Mouse (Mus musculus): ENCODE measurements around the gene Amz2. TPM values are rescaled to one million over a fixed set of nuclear protein-coding genes. Genes with fewer than 3 reads are reported as not detected.

Amz2 gene
- polyA plus RNA-seq, 1 experiment from 2014 or later = 56.1 TPM

GRCm38 (mm10) chr11:109470921-109471861 is 45.4 kb downstream of the Amz2 start:
- Histone ChIP-seq H3K36me3 (ENCODE audit: control insufficient read depth, insufficient read depth, low read length) (no peaks in the 10 kb centered on the region), H3K4me3 (ENCODE audit: low read depth, low read length) (peak overlapping the region; percentile 60), H3K4me1 (ENCODE audit: control insufficient read depth, insufficient read depth, low read length) (peaks cover 7% of the 10 kb centered on the region; the same call in 1 of the 2 replicates), H3K27ac (ENCODE audit: low read length) (no peak overlapping the region), H3K27me3 (ENCODE audit: control insufficient read depth, insufficient read depth, low read depth, low read length) (peaks cover 5% of the 10 kb centered on the region), H3K9ac (ENCODE audit: low read depth, low read length) (no peak overlapping the region), H3K9me3 (replicated peaks; ENCODE audit: control insufficient read depth, low read length, poor library complexity, severe bottlenecking) (no peaks in the 10 kb centered on the region), H3K4me2 (ENCODE audit: low read length) (peak overlapping the region; percentile 86)
- 37% methylated on average over 15 of the region's 15 CpGs for whole genome bisulfite sequencing
- ATAC-seq = no peak

- WGBS = under 1% methylated on average over 33 of the region's 33 CpGs
- no peak for ATAC-seq
Measured at GRCm38 (mm10) chr11:109472171-109472691, 46.5 kb downstream of the Amz2 start.

GRCm38 (mm10) chr11:109472821-109473170 is 47.0 kb downstream of the Amz2 start:
- H3K36me3 ChIP-seq (ENCODE audit: control insufficient read depth, insufficient read depth, low read length) = no peaks in the 10 kb centered on the region
- H3K9ac ChIP-seq (ENCODE audit: low read depth, low read length) = peak overlapping the region; percentile 76
- under 1% methylated on average over 12 of the region's 13 CpGs for WGBS
- peak overlapping the region; percentile 86 for H3K4me2 ChIP-seq (ENCODE audit: low read length)
- no peak; the same call in 1 of the 2 replicates for ATAC-seq
- peaks cover 7% of the 10 kb centered on the region; the same call in 1 of the 2 replicates for H3K4me1 ChIP-seq (ENCODE audit: control insufficient read depth, insufficient read depth, low read length)
- H3K27ac ChIP-seq (ENCODE audit: low read length) = peak overlapping the region; percentile 92
- peak overlapping the region; percentile 60 for H3K4me3 ChIP-seq (ENCODE audit: low read depth, low read length)
- H3K9me3 ChIP-seq (replicated peaks; ENCODE audit: control insufficient read depth, low read length, poor library complexity, severe bottlenecking) = no peaks in the 10 kb centered on the region
- peaks cover 5% of the 10 kb centered on the region for H3K27me3 ChIP-seq (ENCODE audit: control insufficient read depth, insufficient read depth, low read depth, low read length)

More at GRCm38 (mm10) chr11:109472171-109472691, 46.5 kb downstream of the Amz2 start:
- no peaks in the 10 kb centered on the region for H3K9me3 ChIP-seq (replicated peaks; ENCODE audit: control insufficient read depth, low read length, poor library complexity, severe bottlenecking)
- peak overlapping the region; percentile 60 for H3K4me3 ChIP-seq (ENCODE audit: low read depth, low read length)
- peak overlapping the region; percentile 86 for H3K4me2 ChIP-seq (ENCODE audit: low read length)
- H3K9ac ChIP-seq (ENCODE audit: low read depth, low read length) = peak overlapping the region; percentile 76
- H3K27ac ChIP-seq (ENCODE audit: low read length) = no peak overlapping the region
- peaks cover 7% of the 10 kb centered on the region; the same call in 1 of the 2 replicates for H3K4me1 ChIP-seq (ENCODE audit: control insufficient read depth, insufficient read depth, low read length)
- H3K36me3 ChIP-seq (ENCODE audit: control insufficient read depth, insufficient read depth, low read length) = no peaks in the 10 kb centered on the region
- H3K27me3 ChIP-seq (ENCODE audit: control insufficient read depth, insufficient read depth, low read depth, low read length) = peaks cover 5% of the 10 kb centered on the region

GRCm38 (mm10) chr11:109473171-109474085 is 47.7 kb downstream of the Amz2 start, which contains the start of the genes Arsg and Slc16a6:
Gene Arsg (plus strand): TSS chr11:109473374.
Gene Slc16a6 (minus strand): TSS chr11:109473598.
- no peaks in the 10 kb centered on the region for H3K36me3 ChIP-seq (ENCODE audit: control insufficient read depth, insufficient read depth, low read length)
- peak; percentile 89 for ATAC-seq
- H3K9ac ChIP-seq (ENCODE audit: low read depth, low read length) = peak within 1 kb of the TSS; percentile 76
- H3K4me1 ChIP-seq (ENCODE audit: control insufficient read depth, insufficient read depth, low read length) = peaks cover 7% of the 10 kb centered on the region; the same call in 1 of the 2 replicates
- peaks cover 5% of the 10 kb centered on the region for H3K27me3 ChIP-seq (ENCODE audit: control insufficient read depth, insufficient read depth, low read depth, low read length)
- peak within 1 kb of the TSS; percentile 86 for H3K4me2 ChIP-seq (ENCODE audit: low read length)
- H3K27ac ChIP-seq (ENCODE audit: low read length) = peak within 1 kb of the TSS; percentile 92
- H3K9me3 ChIP-seq (replicated peaks; ENCODE audit: control insufficient read depth, low read length, poor library complexity, severe bottlenecking) = no peaks in the 10 kb centered on the region
- WGBS = under 1% methylated on average over 87 of the region's 111 CpGs
- H3K4me3 ChIP-seq (ENCODE audit: low read depth, low read length) = peak within 1 kb of the TSS; percentile 60

- H3K4me3 ChIP-seq (ENCODE audit: low read depth, low read length) = peak overlapping the region; percentile 60
- peak overlapping the region; percentile 76 for H3K9ac ChIP-seq (ENCODE audit: low read depth, low read length)
- no peaks in the 10 kb centered on the region for H3K36me3 ChIP-seq (ENCODE audit: control insufficient read depth, insufficient read depth, low read length)
- WGBS = 9% methylated on average over 13 of the region's 14 CpGs
- peaks cover 5% of the 10 kb centered on the region for H3K27me3 ChIP-seq (ENCODE audit: control insufficient read depth, insufficient read depth, low read depth, low read length)
- ATAC-seq = peak; percentile 59; the same call in 1 of the 2 replicates
- peak overlapping the region; percentile 86 for H3K4me2 ChIP-seq (ENCODE audit: low read length)
- peak overlapping the region; percentile 92 for H3K27ac ChIP-seq (ENCODE audit: low read length)
- peaks cover 7% of the 10 kb centered on the region; the same call in 1 of the 2 replicates for H3K4me1 ChIP-seq (ENCODE audit: control insufficient read depth, insufficient read depth, low read length)
- no peaks in the 10 kb centered on the region for H3K9me3 ChIP-seq (replicated peaks; ENCODE audit: control insufficient read depth, low read length, poor library complexity, severe bottlenecking)
Measured at GRCm38 (mm10) chr11:109474086-109474742, 48.5 kb downstream of the Amz2 start.

- Histone ChIP-seq H3K4me1 (ENCODE audit: control insufficient read depth, insufficient read depth, low read length) (peaks cover 7% of the 10 kb centered on the region; the same call in 1 of the 2 replicates), H3K27me3 (ENCODE audit: control insufficient read depth, insufficient read depth, low read depth, low read length) (peaks cover 5% of the 10 kb centered on the region; the same call in 1 of the 2 replicates), H3K27ac (ENCODE audit: low read length) (no peak overlapping the region), H3K4me2 (ENCODE audit: low read length) (no peak overlapping the region), H3K9me3 (replicated peaks; ENCODE audit: control insufficient read depth, low read length, poor library complexity, severe bottlenecking) (no peaks in the 10 kb centered on the region), H3K36me3 (ENCODE audit: control insufficient read depth, insufficient read depth, low read length) (no peaks in the 10 kb centered on the region), H3K4me3 (ENCODE audit: low read depth, low read length) (no peak overlapping the region), H3K9ac (ENCODE audit: low read depth, low read length) (no peak overlapping the region)
- WGBS = 75% methylated on average over 13 of the region's 13 CpGs
- no peak for ATAC-seq
Measured at GRCm38 (mm10) chr11:109474836-109475235, 49.1 kb downstream of the Amz2 start.

GRCm38 (mm10) chr11:109475717-109476116 is 50.0 kb downstream of the Amz2 start:
- H3K9ac ChIP-seq (ENCODE audit: low read depth, low read length) = no peak overlapping the region
- WGBS = 66% methylated on average over 4 of the region's 4 CpGs
- H3K27ac ChIP-seq (ENCODE audit: low read length) = no peak overlapping the region
- no peaks in the 10 kb centered on the region for H3K9me3 ChIP-seq (replicated peaks; ENCODE audit: control insufficient read depth, low read length, poor library complexity, severe bottlenecking)
- peaks cover 5% of the 10 kb centered on the region; the same call in 1 of the 2 replicates for H3K27me3 ChIP-seq (ENCODE audit: control insufficient read depth, insufficient read depth, low read depth, low read length)
- peaks cover 7% of the 10 kb centered on the region; the same call in 1 of the 2 replicates for H3K4me1 ChIP-seq (ENCODE audit: control insufficient read depth, insufficient read depth, low read length)
- ATAC-seq = no peak
- H3K4me3 ChIP-seq (ENCODE audit: low read depth, low read length) = no peak overlapping the region
- H3K4me2 ChIP-seq (ENCODE audit: low read length) = no peak overlapping the region
- no peaks in the 10 kb centered on the region for H3K36me3 ChIP-seq (ENCODE audit: control insufficient read depth, insufficient read depth, low read length)

GRCm38 (mm10) chr11:109476241-109476640 is 50.5 kb downstream of the Amz2 start:
- Histone ChIP-seq H3K4me3 (ENCODE audit: low read depth, low read length) (no peak overlapping the region), H3K9me3 (replicated peaks; ENCODE audit: control insufficient read depth, low read length, poor library complexity, severe bottlenecking) (no peaks in the 10 kb centered on the region), H3K27ac (ENCODE audit: low read length) (no peak overlapping the region), H3K27me3 (ENCODE audit: control insufficient read depth, insufficient read depth, low read depth, low read length) (peaks cover 3% of the 10 kb centered on the region; the same call in 1 of the 2 replicates), H3K36me3 (ENCODE audit: control insufficient read depth, insufficient read depth, low read length) (no peaks in the 10 kb centered on the region), H3K4me2 (ENCODE audit: low read length) (no peak overlapping the region), H3K4me1 (ENCODE audit: control insufficient read depth, insufficient read depth, low read length) (peaks cover 7% of the 10 kb centered on the region; the same call in 1 of the 2 replicates), H3K9ac (ENCODE audit: low read depth, low read length) (no peak overlapping the region)
- ATAC-seq = no peak
- WGBS = 16% methylated on average over 2 of the region's 2 CpGs

Data from midbrain, embryonic 16.5 days (tissue).